Mouse (Mus musculus): ENCODE data around the gene Ift80.

DNA sequence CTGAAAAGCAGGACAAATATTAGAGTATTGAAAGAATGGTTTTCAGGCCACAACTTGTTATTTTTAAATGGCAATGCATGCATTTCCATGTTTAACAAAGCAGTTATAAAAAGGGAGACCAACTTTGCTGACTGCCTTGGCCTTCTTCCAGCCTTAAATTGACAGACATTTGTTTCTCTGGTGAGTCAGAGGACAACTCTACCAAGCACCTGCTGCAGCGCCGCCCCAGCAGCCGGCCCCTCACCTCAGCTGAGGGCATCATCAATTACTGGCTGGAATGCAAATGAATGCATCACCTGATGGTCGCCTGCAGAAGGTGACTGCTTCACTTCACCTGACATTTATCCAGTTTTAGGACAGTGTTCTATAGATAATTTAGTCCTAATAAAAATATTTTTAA lies 108.9 kb downstream of the Ift80 start:
- TF ChIP-seq EP300 (IDR thresholded peaks at IDR 0.05; ENCODE audit: insufficient read depth, low read depth, low read length) (no peak), CTCF (IDR thresholded peaks at IDR 0.05; ENCODE audit: low read depth, low read length) (no peak), POLR2A (IDR thresholded peaks at IDR 0.05; ENCODE audit: insufficient read depth, low read length) (no peak)
